Mouse (Mus musculus) spleen, postnatal 10 days (tissue): ENCODE measurements around the gene Pde10a.
A peak's percentile ranks its signal among the peaks of the same experiment; 100 is the strongest.

ENCODE experiments used
- DNase-seq, 2 experiments: peaks; one replicate each; pipeline ENCODE4 v3.0.0; 2021 to 2022; ENCODE audit warnings: low spot score in 2 of 2

Pde10a gene

GRCm38 (mm10) chr17:8581579-8581978, 56.4 kb downstream of the Pde10a start:
- no peak for DNase-seq

DNA sequence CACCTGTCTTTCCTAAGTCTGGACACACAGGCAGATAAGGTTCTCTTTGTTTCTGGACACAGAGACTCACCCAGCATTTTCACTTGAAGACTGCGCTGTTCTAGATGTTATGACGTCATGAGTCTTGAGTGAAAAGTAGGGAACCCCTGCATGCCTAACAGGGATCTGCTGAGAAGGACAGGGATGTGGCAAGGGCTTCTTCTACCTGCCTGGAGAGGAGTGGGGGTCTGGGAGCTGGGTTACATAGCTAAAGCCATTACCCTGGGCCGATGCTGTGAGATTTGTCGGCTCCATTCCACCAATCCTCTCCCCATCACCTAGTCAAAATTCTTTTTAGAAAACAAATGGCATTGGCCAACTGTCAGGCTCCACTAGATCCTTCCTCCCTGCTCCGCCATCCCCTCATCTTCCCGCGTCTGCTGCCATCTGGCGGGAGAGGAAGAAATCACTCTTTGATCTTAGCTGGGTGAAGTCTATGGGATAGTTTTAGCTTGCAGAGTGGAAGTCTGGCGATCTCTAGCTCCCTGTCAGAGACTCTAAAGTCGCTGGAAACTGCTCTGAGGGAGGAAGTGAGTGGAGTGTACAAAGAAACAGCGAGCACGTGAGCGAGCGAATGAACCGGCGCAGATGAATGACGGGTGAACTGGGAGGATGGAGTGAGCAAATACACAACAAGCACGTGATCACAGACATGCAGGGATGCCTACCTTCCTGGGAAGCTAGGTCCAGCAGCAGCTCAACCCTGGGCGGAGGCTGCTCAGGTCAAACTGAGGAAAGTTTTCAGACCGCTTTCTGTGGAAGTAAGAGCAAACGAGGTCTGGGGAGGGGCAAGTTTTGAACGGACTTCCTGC, 67.5 kb downstream of the Pde10a start:
- DNase-seq, result peak; percentile 24 to 66

DNA sequence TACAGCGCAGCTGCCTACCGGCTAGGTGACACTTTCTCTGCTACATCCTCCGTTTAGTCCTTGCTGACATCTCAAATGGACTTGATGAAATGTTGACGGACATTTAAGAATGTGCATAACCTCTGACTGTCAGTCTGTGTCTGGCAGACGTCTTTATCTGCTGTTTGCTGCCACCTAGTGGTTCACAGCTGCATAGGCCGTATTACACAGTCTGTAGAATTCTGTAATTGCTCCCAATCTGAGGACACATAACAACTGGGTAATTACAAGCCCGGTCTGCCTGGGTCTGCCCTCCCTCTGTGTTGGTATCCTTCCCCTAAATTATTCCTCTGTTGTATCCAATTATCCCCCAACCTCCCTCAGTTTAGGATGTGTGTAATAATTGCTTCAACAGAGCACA, 72.6 kb downstream of the Pde10a start:
- DNase-seq, result peak; percentile 28 to 58

- no peak for DNase-seq
These were observed 77.8 kb downstream of the Pde10a start for GRCm38 (mm10) chr17:8602976-8603375.

GRCm38 (mm10) chr17:8605921-8606320, 80.7 kb downstream of the Pde10a start:
- DNase-seq, result no peak

- no peak for DNase-seq
These were observed 81.5 kb downstream of the Pde10a start for GRCm38 (mm10) chr17:8606695-8607094.

DNA sequence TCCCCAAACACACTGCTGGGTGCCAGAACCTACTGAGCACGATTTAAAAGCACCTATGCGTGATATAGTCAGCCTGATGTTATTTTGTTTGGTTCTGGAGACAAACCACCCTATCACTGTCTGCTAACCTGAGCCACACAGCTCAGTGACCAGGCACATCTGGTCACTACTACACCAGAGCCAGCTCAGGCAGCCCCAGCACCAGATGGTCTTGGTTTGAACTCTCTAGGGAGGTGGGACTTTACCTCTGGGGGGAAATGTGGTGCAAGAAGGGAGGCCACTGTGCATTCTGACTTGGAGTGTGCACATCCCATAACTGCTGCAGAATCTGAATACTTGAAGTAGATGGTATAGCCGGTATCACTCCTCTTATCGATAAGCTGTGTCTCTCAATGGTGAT, 86.7 kb downstream of the Pde10a start:
- DNase-seq, result no peak

DNA sequence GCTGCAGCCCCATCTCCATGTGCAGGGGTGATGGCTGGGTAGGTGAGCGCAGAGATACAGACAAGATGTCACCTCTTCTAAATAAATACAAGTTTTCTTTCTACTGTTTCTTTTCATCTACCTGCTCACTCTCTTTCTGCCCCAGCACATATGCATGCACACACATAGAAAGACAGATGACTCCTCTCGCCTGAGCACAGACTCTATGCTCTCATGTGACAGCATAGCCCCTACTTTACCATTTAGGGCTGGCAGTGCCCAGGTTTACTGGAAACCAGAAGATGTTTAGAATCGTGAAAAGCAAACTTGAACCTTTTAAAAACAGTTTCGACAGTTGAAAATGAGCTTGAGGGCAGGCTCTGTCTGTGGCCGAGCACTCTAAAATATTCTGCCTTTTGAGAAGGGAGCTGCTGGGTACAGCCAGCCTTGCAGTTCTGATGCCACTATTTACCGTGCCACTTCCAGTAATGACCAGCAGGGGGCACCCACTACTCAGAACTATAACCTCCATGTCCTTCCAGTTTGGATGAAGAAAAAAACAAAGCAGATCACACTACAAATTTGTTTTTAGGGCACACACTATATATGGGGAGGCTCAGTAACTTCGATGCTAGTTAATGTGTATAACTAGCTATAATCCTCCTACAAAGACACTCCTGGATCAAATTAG, 88.8 kb downstream of the Pde10a start:
- DNase-seq, result peak; percentile 49 to 71

DNA sequence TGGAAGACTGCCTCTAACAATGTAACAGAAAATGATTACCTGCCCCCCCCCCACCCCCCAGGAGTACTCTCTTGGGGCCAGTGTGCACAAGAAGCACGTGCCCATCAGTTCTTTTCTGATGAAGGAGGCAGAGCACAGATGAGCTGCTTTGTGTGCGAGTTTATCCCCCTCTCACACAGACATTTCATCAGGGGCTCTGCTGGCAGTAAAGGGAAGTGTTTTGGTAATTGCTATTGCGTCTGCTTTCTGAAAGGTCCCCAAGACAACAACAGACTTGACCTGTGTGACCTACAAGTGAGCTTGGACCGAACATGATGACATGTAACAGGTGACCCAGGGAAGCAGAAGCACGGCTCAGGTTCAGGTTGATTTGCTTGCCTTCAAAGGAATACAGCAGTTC, 95.2 kb downstream of the Pde10a start:
- DNase-seq, result no peak

DNA sequence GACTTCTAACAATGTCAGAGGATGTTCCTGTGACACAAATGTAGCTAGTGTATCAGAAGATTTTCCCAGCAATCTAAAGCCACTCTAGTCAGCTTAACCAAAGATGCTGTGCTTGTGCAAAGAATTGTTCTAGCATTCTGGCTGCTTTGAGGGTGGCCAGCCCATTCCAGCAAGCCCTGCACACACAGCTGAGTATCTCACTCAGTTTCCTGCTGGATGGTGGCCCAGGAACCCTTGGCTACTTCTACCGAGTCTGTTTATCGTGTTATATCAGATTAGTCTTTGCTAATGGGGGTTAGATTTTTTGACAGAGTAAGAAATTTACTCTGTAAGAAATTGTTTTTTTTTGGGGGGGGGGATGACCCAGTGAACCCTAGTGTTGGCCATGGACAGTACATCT, 95.9 kb downstream of the Pde10a start:
- no peak for DNase-seq

- DNase-seq, result no peak
These were observed 96.7 kb downstream of the Pde10a start for GRCm38 (mm10) chr17:8621906-8622305.

DNA sequence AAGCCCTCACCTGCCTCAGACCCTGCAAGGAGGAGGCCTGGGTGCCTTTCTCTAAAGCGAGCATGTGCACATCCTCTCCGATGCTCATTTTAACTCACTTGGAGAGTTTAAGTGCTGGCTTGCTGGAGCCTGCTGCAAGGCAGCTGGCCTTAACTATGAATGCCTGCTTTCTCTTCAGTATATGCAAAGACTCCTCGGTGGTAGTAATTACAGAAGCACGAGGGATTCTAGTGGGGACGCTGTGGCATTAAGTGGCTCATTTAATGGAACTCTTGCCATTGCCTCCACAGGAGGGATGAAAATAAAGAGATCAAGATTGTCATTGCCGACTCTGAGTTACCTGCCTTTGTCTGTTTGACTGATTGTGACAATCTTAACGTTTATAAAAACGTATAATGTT, 101.2 kb downstream of the Pde10a start:
- DNase-seq, result no peak

- DNase-seq, result no peak
These were observed 106.5 kb downstream of the Pde10a start for GRCm38 (mm10) chr17:8631701-8632100.

DNA sequence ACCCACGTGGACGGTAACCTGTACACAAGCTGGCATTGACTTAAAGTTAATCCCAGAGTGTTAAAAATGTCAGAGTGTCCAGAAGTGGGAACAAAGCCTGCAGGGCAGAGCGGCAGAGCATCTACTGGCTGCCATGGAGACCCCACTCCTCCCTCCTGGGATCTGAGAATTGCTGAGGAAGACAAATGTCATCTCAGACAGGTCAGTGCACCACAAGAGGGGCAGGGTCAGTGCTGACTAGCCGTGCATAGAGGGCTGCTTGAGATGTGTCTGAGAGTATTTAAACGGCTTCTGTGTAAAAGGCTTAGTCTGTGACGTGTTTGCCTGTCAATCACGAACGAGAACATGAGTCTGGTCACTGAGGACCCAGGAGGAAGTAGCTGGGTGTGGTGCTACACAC, 108.4 kb downstream of the Pde10a start:
- no peak for DNase-seq

DNA sequence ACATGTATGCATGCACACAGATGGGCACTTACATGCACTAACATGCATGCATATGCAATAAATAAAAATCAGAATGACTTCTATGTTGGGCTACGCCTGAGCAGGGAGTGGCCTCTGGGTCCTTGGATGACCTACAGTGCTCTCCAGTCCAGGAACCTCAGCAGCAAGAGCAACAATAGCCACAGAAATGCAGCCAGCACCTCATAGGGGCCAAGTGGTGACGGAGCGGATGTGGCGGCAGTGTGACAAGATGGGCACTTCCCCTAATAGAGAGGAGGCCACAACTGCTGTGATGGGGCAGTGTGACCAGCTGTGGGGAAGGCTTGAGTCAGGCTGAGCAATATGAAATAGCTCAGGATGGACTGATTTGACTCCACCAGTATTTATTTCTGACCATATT, 109.3 kb downstream of the Pde10a start:
- DNase-seq, result no peak

- DNase-seq, result no peak
These were observed 111.1 kb downstream of the Pde10a start for GRCm38 (mm10) chr17:8636231-8636630.

DNA sequence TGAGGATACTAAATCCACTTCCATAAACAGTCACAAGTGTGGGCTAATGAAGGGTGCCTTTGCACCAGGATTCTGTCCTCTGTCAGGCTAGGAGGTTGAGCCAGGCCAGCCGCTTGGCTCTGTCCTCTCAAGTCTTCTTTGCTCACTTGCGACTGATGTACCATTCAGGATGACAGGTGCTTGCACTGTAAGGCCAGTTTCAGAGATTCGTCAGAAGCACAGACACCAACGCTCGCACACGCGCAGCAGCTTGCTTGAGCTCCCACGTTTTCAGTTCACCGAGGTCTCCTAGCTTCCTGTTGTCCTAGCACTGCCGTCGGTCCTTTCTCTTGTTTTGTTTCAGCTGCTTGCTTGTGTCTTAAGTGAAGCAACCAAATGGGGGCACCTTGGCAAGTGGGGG, 111.5 kb downstream of the Pde10a start:
- DNase-seq, result no peak

DNA sequence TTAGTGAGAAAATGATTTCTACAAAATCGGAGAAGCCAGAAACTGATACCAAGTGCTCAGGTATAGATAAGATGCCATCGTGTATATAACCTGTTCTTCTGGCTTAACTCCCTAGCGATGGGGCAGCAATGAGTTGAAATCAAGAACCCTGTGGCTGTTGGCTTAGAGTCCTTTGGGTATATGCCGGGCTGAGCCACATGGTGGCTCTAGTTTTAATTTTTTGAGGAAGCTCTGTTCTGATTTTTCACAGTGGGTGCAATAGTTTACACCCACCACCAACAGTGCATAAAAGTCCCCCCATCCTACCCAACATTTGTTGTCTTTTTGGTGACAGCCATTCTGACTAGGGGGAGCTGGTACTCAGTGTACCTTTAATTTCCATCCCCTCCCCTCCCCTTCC, 112.0 kb downstream of the Pde10a start:
- no peak for DNase-seq

- DNase-seq, result no peak
These were observed 114.7 kb downstream of the Pde10a start for GRCm38 (mm10) chr17:8639703-8640380.

DNA sequence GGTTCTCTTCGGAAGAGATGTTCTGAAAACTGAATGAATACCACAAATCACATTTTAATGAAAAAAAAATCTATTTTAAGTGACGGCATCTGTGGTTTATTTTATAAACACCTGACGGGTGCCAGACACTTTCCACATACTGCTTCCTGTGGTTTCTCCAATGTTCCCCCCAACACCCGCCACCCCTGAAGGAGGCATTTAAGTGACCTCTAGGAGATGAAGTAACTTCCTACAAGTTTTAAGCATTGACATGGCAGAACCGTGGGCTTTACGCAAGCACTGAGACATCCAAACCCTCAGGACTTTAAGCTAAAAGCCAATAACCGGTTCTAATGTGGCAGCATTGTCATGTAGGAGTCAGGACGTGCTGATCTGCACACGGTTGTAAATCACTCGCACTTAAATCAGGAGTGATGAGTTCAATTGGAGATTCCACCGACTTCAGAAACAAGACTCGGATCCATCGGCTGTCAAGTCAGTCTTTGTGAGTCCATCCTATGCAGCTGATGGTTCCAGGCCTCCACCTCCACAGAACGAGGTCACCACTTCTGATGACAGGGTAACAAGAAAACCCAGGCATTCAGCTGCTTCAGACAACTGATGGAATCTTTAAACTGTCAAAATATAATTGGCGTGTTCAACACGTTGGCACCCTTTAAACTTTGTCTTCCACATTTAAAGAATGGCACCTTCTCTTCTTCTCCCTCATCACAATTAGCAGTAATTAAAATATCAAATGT, 115.7 kb downstream of the Pde10a start:
- no peak for DNase-seq

- DNase-seq, result no peak
These were observed 116.3 kb downstream of the Pde10a start for GRCm38 (mm10) chr17:8641491-8641890.

GRCm38 (mm10) chr17:8642356-8642755, 117.2 kb downstream of the Pde10a start:
- DNase-seq, result no peak
